Mouse (Mus musculus) erythroblast, embryonic 14.5 days (primary cell): ENCODE measurements at regions not wholly inside any gene's neighbourhood (a gene's known extent, or its start where the extent isn't known, plus 50 kb on each side); places are given as distances from the start of the nearest gene placed in this dataset.

Experiments used
- GATA1 ChIP-seq: IDR thresholded peaks from 2 replicates; pipeline ENCODE4 v1.6.1; 2012; ENCODE audit warnings: low read length, inconsistent platforms, mixed read lengths
- TAL1 ChIP-seq: IDR thresholded peaks from 3 replicates; pipeline ENCODE4 v1.6.1; 2012; ENCODE audit warnings: low read length, inconsistent platforms, mixed read lengths

DNA sequence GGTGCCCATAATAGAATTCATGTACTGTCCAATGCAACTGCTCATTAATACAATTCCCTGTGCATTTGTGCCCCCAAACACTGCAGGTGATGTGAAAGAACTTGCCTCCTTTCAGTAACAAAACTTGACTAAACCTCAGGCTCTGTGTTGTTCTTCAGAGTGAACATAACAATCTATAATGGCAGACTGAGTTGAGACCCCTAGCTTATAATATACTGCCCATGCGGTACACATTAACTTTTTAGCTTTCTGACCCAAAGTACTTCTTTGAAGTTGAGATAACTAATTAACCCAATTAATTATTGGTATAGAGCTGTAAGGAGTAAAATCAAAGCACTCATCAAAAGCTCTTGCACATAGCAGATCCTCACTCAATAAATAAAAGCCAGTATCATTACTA is 85.4 kb downstream of the Kctd12 start:
- TF ChIP-seq TAL1: no peak
- TF ChIP-seq GATA1: no peak
